Comparison of ENCODE assay signal across 1 mouse cellular context in the genomic region with DNA sequence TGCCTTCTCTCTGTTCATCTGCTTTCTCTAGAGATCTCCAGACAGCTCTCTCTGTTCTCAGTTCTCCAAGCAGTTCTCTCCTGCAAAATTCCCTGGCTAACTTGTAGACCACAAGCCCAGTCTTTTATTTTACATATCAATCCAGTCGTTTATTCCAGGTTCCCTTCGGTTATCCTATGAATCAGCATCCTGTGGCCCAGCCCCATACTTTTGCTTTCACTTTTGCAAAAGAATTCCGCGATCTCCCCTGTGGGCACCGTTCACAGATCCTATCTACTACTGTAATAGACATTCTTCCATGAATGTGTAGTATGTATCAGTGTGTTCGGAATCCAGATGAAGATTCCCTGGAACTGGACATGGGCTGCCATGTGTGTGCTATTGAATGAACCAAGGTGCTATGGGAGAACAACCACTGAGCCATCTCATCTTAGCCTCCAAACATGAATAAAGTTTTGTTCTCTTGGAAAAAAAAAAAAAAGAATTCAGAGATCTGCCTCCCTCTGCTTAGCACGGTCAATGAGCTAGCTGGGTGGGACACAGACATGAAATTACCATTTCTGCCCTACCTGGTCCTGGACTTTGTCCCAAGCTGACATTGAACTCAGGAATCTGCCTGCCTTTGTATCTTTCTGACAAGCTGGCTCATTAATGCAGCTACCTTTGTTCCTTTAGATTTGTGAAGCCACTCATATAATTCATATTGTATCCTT.
TF ChIP-seq lines count a peak whose summit lies in the region.

No protein-coding gene starts in this region.

TF ChIP-seq in ES-E14, 5 proteins besides CTCF, POLR2A, EP300 and RAD21:
- TF ChIP-seq MAFK (IDR thresholded peaks at IDR 0.05; ENCODE audit: insufficient read depth, low read depth, low read length) (peak; percentile 50; the same call in 1 of the 2 replicates), HCFC1 (IDR thresholded peaks at IDR 0.05; ENCODE audit: borderline replicate concordance, insufficient read depth, low read length) (no peak), ZNF384 (IDR thresholded peaks at IDR 0.05; ENCODE audit: low read depth, low read length) (peak; percentile 95), ZC3H11A (IDR thresholded peaks at IDR 0.05; ENCODE audit: borderline replicate concordance, low read depth, low read length) (no peak), CHD2 (IDR thresholded peaks at IDR 0.05; ENCODE audit: low read depth, low read length) (no peak)
